Mouse (Mus musculus) frontal cortex, postnatal 25 days (tissue): ENCODE data around the gene Tmem260.

Experiments
- DNase-seq, 2 experiments: peaks; one replicate each; pipeline ENCODE4 v3.0.0; 2022; ENCODE audit warnings: low spot score in 2 of 2

Tmem260 gene

GRCm38 (mm10) chr14:48553754-48554153 is 107.8 kb downstream of the Tmem260 start:
- no peak for DNase-seq

- DNase-seq: no peak
Measured at GRCm38 (mm10) chr14:48558975-48559374, 113.1 kb downstream of the Tmem260 start.

GRCm38 (mm10) chr14:48559736-48560135 is 113.8 kb downstream of the Tmem260 start:
- no peak for DNase-seq

GRCm38 (mm10) chr14:48566596-48566995 is 120.7 kb downstream of the Tmem260 start:
- no peak for DNase-seq
